Mouse (Mus musculus) large intestine, adult 2 months (tissue): ENCODE data around the gene Zfp949. TPM values are rescaled to one million over a fixed set of nuclear protein-coding genes. Genes with fewer than 3 reads are reported as not detected.

Source experiments
- DNase-seq: peaks from one replicate; pipeline ENCODE4 v3.0.0-alpha.2; 2012; ENCODE audit warnings: low read depth, low spot score
- WGBS: fragments of 180-500 bp; shearing (Covaris S2); methylation state at CpG from one replicate; pipeline ENCODE4 v1.1.7; 2018; 5-methylcytosine and 5-hydroxymethylcytosine counted together
- polyA plus RNA-seq: library from polyadenylated mRNA; depleted of rRNA; stranded (reverse); fragments of >200 nt; gene quantifications from 2 replicates; pipeline ENCODE4 v1.2.3, GENCODE M21; 2012; rRNA removed

Gene Zfp949
- polyA plus RNA-seq = 2.8 and 3.4 TPM in 2 replicates

DNA sequence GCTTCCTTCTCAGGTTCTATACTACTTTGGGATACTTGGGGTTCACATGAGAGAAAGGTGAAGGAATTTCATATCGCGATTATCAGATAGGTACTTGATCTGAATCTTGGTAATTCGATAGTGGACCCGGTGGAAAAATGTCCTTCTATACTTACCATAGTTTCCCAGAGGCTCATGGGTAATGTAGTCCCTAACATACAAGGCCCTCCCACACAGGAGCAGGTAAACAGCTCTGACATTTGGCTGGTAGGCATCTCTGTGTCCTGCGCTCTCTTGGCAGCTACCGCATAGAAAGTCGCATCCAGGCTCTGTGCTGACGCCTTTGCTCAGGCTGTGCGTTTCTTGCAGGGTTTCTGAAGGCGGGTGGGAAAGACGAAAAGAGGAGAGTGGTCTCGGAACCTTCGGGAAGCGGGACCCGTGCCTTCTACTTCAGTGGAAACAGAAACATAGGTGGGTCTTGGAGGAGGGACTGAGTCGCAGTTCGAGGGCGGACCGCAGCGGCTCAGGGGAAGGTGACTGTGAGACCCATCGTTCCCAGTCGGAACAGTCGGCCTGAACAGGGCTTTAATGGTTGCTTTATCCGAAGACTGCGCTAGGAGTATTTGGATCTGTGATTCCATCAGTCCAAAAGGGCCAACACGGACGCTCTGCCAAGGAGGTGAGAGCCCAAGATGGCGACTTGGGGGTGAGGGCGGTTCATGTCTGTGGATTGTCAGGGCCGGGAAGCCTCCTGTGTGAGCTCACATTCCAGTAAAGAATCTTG is at the start of gene Zfp949:
Gene Zfp949, plus strand, starts transcription at position 170 of the 763 bp plus-strand sequence.
- under 1% methylated on average over 30 of the region's 30 CpGs for WGBS
- DNase-seq = peak; percentile 73

DNA sequence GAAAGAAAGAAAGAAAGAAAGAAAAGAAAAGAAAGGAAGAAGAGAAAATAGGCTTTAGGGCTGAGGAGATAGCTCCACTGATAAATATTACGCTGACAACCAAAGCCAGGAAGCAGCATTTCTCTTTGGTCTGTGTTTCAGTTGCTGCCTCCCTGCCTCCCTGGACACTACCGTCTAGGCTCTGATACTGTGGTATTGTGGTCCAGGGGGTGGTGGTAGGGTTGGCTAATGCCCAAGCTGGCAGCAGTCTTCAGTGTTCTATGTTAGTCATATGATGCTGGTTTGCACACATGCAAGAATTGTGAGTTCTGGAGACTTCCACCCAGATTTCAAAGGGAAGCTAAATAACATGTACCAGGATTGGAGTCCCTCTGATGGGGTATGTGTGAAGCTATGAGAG is 47.7 kb upstream of the Zfp949 start:
- no peak for DNase-seq
- 81% methylated on average over 2 of the region's 2 CpGs for WGBS

DNA sequence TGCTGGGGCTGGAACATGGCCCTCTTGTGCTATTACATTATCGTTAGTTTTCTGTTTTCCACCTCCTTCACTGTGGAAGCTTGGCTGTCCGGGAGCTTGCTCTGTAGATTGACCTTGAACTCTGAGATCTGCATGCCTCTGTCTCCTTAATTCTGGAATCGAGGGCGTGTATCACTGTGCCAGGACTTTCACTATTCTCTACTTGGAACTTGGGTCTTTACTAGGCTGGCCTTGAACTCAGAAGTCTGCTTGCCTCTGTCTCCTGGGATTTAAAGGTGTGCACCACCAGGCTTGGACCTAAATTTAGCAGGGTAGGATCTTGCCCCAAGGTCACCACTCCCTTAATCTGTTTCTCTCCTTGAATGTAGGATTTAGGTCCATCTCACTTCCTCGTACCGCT is 46.0 kb upstream of the Zfp949 start:
- DNase-seq = no peak
- WGBS = 74% methylated on average over 6 of the region's 6 CpGs

DNA sequence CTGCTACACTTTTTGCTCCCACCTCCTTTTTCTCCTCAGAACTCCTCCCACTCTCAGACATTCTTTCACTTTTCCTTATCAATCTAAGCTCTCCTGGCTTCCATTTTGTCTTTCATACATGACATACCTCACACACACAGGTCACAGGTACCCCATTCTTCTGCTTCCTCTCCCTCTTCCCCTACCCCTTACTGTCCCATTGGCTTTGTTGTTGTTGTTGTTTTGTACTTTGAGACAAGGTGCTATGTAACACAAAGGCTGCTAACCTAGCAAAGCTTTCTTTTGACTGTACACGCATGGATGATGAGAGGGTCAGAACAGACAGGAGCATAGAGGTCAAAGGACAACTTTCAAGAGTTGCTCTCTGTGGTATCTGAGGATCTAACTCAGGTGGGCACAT is 32.3 kb upstream of the Zfp949 start:
- WGBS = 89% methylated on average over 1 of the region's 1 CpGs
- no peak for DNase-seq

DNA sequence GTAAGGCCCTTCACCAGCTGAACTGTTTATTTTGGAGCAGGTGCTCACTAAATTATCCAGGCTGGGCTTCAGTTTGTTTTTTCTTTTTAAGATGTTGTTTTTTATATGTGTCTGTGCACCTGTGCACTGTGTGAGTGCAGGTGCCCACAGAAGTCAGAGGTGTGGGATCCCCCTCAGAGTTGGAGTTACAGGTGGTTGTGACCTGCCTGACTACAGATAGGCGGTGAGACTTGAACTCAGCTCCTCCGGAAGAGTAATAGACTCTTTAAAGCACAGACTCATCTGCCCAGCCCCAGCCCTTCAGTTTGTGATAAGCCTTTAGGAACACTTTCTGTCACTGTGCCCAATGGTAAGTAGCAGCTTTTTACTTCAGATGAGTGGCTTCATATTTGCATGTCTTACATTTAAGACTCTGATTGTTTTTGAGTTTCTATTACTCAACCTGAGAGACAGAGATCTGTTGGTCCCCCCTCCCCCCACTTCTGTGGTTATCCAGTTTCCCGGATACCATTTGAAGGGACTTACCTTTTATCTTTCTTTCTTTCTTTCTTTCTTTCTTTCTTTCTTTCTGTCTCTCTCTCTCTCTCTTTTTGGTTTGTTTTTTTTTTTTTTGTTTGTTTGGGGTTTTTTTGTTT is 31.3 kb upstream of the Zfp949 start:
- 74% methylated on average over 3 of the region's 3 CpGs for WGBS

DNA sequence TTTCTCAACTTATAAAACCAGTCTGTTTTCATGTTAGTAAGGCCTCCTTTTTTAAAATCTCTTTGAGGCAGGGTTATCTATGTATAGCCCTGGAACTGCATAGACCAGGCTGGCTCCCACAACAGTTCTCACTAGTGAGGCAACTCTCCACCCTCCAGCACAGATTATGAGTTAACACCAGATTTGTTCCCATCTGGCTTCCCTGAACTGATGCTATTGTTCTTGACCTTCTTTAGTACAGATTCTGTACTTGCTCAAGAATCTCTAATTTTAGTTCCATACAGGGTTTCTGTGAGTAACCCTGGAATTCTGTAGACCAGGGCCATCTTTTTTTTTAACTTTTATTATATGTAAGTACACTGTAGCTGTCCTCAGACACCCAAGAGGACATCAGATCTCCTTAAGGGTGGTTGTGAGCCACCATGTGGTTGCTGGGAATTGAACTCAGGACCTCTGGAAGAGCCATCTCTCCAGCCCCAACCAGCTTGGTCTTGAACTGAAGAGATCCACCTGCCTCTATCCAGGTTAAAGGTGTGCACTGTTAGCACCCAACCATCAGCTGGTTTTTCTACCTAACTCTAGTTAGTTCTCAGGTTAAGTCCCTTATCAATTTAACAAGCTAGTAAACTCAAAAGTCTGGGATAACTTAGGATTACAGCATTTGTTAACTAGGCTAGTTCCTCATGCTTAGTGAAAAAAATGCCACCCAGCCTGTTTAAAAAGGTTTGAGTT is 28.3 kb upstream of the Zfp949 start:
- DNase-seq = no peak

More for the DNA sequence above, 31.3 kb upstream of the Zfp949 start:
- DNase-seq = no peak

DNA sequence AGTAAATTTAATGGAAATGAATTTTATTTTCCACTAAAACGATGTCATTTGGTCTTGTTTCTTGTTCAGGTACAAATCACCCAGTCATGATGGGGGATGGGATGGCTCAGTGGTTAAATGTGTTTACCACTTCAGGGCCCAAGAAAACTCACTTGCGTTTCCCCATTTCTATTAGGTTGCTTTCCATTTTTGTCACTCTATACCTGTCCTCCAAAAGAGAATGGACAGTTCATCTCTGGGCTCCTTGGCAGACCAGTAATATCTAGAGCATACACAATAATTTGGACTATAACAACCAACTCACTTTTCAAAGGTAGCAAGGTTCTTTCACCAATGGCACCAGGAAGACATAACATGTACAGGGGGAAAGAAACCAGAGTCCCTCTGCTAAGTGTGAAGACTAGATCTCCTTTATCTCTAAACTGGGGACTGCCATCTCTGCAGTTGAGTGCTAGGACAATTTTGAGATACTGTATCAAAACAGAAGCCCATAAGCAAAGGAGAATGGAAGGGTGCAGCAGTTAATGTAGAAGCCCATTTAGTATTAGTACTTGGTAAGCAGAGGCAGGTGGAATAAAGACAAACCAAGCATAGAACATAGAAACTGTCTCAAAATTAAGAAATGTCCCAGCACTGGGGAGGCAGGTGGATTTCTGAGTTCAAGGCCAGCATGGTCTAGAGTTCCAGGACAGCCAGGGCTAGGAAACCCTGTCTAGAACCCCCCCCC is 27.5 kb upstream of the Zfp949 start:
- WGBS = 49% methylated on average over 2 of the region's 2 CpGs
- DNase-seq = no peak

DNA sequence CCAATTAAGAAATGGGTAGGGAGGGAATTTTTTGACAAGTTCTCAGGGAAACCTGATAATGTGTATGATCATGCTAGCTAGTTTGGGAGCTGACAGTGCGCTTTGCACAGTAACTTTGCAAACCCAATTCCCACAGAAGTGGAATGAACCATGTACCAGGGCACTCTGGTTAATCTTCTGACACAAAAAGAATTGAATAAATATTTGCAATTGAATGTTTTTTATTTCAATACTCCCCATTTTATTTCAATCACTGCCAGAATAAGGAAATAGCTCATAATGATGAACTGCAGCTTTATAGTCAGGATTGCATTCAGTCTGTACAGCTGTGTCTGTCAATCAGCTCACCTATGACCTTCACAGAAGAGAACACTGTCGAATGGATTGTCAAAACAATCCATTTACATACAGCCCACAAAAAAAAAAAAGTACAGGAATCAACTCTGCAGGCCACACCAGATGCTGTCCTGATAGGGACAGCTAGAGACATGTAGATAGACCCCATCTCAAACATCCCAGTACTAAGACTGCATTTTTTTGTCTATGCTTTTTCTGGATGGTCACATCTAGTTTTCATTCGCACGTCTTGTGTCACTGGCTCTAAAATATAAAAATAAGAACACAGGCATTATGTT is 26.9 kb upstream of the Zfp949 start:
- no peak for DNase-seq
- 29% methylated on average over 4 of the region's 4 CpGs for WGBS

DNA sequence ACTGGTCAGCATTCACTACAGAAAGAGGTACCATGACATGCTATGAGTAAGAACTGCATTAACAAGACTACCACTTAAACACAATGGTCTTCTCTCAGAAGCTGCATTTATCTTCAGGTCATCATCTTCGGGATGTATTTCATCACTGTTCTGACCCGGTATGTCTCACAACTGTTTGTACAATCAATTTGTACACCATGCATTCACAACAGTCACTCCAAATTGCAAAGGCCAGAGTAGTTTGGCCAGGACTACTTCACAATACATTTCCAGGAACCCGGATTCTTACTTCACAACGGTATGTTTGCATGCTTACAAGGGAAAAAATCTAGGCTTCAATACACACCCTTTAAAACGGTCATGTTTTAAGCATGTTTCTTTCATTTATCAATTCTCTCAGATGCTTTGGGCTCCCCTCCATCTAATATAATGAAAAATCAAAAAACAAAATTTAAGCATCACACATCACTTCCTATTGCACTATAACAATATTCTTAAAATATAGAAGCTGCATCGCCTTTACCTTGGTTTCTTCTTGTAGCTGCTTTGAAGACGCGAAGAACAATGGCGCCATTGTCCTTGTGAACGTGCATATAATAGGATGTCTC is 25.8 kb upstream of the Zfp949 start:
- DNase-seq = no peak
- under 1% methylated on average over 10 of the region's 10 CpGs for WGBS

DNA sequence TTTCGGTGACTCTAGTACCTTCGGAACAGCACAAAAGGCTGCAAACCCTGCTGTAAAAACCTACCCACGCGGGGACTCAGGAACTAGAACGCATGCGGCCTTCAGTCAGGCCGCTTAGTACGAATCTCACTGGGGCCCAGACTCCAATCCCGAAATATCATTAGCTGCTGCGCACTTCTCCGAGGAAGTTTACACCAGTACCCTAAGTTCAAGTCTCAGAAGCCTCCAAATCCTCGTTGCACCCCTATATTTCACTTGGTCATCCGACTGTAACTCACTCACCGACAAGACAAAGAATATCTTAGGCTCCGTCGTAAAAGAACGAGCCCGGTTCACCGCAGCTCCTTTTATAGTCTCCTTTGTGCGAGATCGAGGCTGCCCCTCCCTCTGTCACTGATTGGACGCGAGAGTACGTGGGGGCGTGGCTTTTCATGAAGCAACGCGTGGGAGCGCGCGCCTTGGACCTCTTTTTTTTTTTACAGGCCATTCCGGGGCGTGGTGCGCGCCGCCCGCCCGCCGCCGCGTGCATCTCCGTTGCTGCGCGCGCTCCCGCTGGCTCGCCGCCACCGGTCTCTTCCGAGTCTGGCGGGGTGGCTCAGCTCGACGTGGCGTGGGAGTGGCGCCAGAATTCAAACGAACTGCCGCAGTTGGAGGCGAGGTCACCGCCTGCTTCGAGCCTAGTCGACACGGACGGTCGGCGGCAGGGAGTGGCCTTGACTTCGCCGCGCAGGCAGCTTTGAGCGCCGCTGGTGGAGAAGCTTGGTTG is 25.1 kb upstream of the Zfp949 start:
- under 1% methylated on average over 69 of the region's 69 CpGs for WGBS
- peak; percentile 93 for DNase-seq

DNA sequence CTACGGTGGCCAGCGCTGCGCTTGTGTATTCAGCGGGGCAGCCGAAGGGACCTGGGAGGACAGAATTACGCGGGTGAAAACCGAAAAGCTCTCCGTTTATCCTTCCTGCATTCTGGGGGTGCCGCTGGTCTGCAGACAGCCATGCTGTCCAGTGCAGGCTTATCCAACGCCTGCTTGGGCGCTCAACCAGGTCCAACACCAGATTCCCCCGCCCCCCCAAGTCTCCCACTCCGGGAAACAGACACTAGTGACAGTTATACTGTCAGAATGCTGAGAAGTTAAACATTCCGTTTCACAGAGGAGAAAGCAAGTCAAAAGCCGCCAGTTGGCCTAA is 24.5 kb upstream of the Zfp949 start:
- WGBS = 2% methylated on average over 16 of the region's 16 CpGs
- DNase-seq = no peak

DNA sequence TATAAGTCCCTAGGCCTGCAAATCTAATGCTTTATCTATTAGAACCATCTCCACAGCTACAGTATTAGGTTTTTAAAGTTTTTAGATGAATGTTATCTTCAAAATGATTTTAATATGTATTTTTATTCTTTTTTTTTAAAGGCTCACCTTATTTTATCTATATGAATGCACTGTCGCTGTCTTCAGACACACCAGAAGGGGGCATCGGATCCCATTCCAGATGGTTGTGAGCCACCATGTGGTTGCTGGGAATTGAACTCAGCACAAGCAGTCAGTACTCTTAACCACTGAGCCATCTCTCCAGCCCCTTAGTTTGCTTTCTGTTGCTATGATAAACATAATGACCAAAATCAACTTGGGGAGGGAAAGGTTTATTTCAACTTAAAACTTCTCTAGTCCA is 23.5 kb upstream of the Zfp949 start:
- no peak for DNase-seq
- WGBS = 95% methylated on average over 2 of the region's 2 CpGs

DNA sequence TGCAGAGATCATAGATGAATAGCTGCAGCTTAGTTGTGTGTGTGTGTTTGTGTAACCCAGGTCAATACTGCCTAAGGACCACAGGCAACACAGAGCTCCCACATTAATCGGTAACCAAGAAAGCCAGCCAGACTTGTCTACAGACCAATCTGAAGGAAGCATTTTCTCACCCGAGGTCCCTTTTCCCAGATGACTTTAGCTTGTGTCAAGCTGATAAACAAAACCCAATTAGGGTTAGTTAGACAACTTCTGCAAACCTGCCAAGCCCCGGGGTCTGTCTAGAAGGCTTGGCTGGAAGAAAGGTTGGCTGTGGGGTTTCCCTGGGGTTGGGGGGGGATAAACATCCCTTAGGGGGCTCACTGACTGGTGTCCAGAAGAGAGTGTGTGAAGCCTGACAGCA is 23.0 kb upstream of the Zfp949 start:
- DNase-seq = no peak
- WGBS = 63% methylated on average over 3 of the region's 3 CpGs

DNA sequence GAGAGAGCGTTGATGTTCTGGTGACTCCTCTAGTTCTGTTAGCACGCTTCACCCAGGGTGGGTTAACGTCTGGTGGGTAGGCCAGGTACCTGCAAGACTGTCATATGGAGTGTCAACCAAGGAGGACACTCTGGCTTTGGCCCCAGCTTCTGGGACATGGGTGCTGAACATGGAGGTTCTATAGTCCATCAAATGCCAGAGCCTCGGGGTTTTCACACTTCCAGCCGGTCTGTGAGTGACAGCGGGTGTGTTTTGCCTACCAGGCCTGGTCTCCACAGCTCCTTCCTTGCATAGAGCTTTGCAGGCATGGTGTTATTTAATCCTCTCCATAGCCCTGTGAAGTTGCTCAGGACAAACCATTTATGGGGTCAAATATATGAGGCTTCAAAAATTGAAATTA is 22.5 kb upstream of the Zfp949 start:
- 94% methylated on average over 6 of the region's 6 CpGs for WGBS
- DNase-seq = no peak

DNA sequence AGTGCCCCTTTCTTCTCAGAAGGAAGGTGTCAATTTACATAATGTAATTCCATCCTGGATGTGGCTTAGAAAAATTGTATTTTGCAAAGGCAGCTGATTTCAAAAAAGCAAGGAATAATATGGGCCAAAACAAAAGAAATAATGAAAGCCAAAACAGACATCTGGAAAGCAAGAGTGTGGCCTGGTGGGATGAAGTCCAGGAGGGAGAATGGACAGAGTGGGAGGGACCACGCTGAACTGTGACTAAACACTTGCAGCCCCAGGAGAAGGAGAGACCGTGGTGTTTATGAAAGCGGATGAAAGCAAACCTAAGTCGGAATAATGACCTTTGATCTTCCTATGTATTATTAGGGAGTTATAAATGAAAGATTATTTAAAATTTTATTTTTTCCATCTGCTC is 19.9 kb upstream of the Zfp949 start:
- WGBS = 84% methylated on average over 4 of the region's 4 CpGs
- DNase-seq = no peak

DNA sequence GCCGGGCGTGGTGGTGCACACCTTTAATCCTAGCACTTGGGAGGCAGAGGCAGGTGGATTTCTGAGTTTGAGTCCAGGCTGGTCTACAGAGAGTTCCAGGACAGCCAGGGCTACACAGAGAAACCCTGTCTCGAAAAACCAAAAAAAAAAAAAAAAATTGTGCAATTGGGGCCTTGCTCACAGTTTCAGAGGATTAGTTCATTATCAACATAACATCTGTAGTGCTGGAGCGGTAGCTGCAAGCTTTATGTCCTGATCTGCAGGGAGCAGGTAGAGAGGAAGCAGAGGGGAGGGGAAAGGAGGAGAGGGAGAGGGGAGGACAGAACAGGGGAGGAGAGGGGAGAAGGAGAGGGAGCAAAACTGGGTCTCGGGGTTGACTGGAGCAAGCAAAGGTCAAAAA is 19.1 kb upstream of the Zfp949 start:
- no peak for DNase-seq
- 91% methylated on average over 5 of the region's 5 CpGs for WGBS

DNA sequence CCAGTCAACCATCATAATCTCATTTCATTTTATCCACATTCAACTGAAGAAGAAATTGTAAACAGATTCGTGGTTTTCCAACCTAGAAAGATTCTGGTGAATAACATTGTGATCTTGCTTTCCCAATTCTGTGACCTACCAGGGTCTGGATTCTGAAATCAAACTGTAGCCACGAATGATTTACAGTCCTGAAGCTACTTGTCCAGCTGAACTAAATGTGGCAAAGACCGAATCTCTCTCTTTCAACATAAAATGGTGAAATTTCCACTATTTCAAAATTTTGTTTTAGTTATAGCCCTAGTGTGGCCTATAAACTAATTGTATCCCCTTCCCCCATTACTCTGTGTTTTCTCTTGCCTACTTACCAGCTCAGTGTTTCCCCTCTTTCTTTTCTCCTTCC is 18.2 kb upstream of the Zfp949 start:
- DNase-seq = no peak
- WGBS = 82% methylated on average over 3 of the region's 3 CpGs

DNA sequence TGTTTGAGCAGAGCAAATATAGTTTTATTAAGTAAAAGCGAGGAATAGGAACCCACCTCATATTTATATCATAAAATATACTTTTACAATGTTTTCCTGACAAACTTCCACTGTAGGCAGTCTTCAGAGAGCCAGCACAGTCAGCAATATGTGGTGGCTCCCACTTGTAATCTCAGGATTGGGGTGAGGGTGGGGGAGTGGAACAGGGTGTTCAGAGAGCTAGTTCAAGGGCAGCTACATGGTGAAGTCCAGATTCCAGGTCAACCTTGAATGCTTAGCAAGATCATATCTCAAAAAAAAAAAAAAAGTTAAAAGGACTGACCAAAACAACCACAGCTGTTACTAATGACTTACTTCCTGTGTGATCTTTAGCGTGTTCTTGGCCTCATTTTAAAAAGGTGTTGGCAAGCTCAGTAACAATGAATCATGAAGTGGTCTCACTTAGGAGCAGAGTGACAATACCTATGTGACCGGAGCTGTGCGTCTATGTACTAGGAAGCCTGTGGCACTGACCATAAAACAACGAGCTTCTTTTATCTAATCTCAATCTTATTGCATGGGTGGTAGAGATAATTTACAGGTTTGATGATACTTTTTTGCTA is 17.7 kb upstream of the Zfp949 start:
- WGBS = 43% methylated on average over 5 of the region's 5 CpGs
- no peak for DNase-seq
